Mouse (Mus musculus): Measurements from ENCODE around the gene Rsl1. TPM values are rescaled to one million over a fixed set of nuclear protein-coding genes. Genes with fewer than 3 reads are reported as not detected.

The Rsl1 gene
- total and polyA plus RNA-seq, 3 experiments, result 0.12 TPM; not detected in 2

DNA sequence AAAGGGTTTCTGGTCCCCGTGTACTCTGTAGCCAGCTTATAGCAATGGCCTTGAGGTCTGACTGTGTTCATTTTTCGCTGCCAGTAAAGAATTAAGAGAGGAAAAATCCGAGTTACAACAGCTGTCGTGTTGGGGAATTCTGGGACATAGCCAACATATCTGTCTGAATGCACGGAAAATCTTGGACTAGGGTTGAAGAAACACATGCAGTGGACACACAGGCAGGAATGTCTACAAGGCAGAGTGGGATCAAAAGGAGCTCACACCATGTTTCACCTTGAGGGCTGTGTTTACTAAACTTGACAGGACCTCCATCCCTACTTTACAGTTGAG is 707 bp downstream of the Rsl1 start:
- no peak for DNase-seq (ENCODE audit: low read depth, low spot score)
- Histone ChIP-seq H3K9ac (ENCODE audit: control insufficient read depth, low read depth, low read length, poor library complexity, severe bottlenecking) (no peak overlapping the region), H3K4me3 (ENCODE audit: control insufficient read depth in 1 of 2, insufficient read depth in 1 of 2, low read depth in 2 of 2, low read length in 2 of 2) (no peak overlapping the region), H3K27me3 (ENCODE audit: control insufficient read depth in 1 of 2, insufficient read depth in 2 of 2, low read length in 2 of 2) (no peaks in the 10 kb centered on the region), H3K36me3 (ENCODE audit: control insufficient read depth in 1 of 2, insufficient read depth in 2 of 2, low read length in 2 of 2) (no peaks in the 10 kb centered on the region), H3K9me3 (replicated peaks; ENCODE audit: insufficient read depth, low read length) (no peaks in the 10 kb centered on the region), H3K79me2 (ENCODE audit: control insufficient read depth, insufficient read depth, low read length, poor library complexity) (no peaks in the 10 kb centered on the region), H3K4me1 (ENCODE audit: control insufficient read depth in 1 of 2, insufficient read depth in 2 of 2, low read length in 2 of 2) (no peaks in the 10 kb centered on the region), H3K27ac (ENCODE audit: control insufficient read depth, low read depth, low read length) (no peak overlapping the region)
- TF ChIP-seq SMC3 (IDR thresholded peaks at IDR 0.05; ENCODE audit: low read depth, low read length) (no peak), POLR2AphosphoS2 (IDR thresholded peaks at IDR 0.05; ENCODE audit: low read length) (no peak), GATA1 (IDR thresholded peaks at IDR 0.05; ENCODE audit: low read depth, low read length) (no peak), ELF1 (IDR thresholded peaks at IDR 0.05; ENCODE audit: low read depth, low read length) (no peak)

DNA sequence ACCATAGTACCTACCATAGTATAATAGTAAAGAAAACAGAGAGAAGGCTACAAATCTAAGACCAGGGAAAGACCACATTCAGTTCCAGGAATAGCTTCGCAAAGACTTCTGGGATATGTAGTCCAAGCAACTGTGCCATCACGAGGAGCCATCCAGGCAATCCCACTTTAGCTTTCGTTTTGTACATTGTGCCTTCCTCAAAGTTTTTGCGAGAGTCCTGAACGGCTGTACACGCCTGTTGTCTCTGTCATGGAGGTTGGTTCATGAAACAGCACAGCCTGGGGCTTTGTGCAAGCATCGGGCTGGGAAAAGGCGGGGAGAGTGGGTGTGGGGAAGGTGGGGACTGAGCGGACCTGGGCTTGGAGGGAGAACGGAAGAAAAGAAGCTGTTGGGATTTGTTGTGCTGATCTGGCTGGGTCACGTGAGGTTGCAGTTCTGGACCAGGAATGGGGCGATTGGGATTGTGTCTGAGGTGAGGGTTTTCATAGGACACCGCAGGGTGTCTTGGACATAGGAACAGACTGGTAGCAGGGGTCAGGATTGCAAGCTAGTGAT is 21.4 kb downstream of the Rsl1 start, which contains the start of gene Zfp455:
Zfp455 (plus strand) TSS at position 167 of the 555 bp plus-strand sequence.
- no peaks in the 10 kb centered on the region for H3K9me3 ChIP-seq (replicated peaks; ENCODE audit: insufficient read depth, low read length)
- no peak within 1 kb of the TSS for H3K27ac ChIP-seq (ENCODE audit: control insufficient read depth, low read depth, low read length)
- H3K79me2 ChIP-seq (ENCODE audit: control insufficient read depth, insufficient read depth, low read length, poor library complexity), result no peaks in the 10 kb centered on the region
- H3K36me3 ChIP-seq (ENCODE audit: control insufficient read depth in 1 of 2, insufficient read depth in 2 of 2, low read length in 2 of 2), result no peaks in the 10 kb centered on the region
- peaks cover 0 to 4% of the 10 kb centered on the region in 2 experiments; a peak in 1 of 4 replicates for H3K4me1 ChIP-seq (ENCODE audit: control insufficient read depth in 1 of 2, insufficient read depth in 2 of 2, low read length in 2 of 2)
- peak; percentile 83 for DNase-seq (ENCODE audit: low read depth, low spot score)
- H3K27me3 ChIP-seq (ENCODE audit: control insufficient read depth in 1 of 2, insufficient read depth in 2 of 2, low read length in 2 of 2), result no peaks in the 10 kb centered on the region
- peak within 1 kb of the TSS; percentile 56 to 74 for H3K4me3 ChIP-seq (ENCODE audit: control insufficient read depth in 1 of 2, insufficient read depth in 1 of 2, low read depth in 2 of 2, low read length in 2 of 2)
- peak within 1 kb of the TSS; percentile 56 for H3K9ac ChIP-seq (ENCODE audit: control insufficient read depth, low read depth, low read length, poor library complexity, severe bottlenecking)
- TF ChIP-seq JUND (IDR thresholded peaks at IDR 0.05; ENCODE audit: low read depth, low read length), result no peak
- 0 out of 4 replicates have a peak, but pooled peaks of 1 of the 2 experiments have one; percentile 29 for TF ChIP-seq POLR2A (IDR thresholded peaks at IDR 0.05; ENCODE audit: control insufficient read depth in 1 of 2, insufficient read depth in 1 of 2, low read depth in 1 of 2, low read length in 2 of 2, poor library complexity in 1 of 2)
- no peak for TF ChIP-seq CTCF (IDR thresholded peaks at IDR 0.05 in 2 of 3, conservative IDR thresholded peaks at IDR 0.05 in 1 of 3; ENCODE audit: control insufficient read depth in 1 of 3, insufficient read depth in 1 of 3, low read depth in 2 of 3, low read length in 3 of 3, poor library complexity in 1 of 3, severe bottlenecking in 1 of 3)
- no peak for TF ChIP-seq MYB (IDR thresholded peaks at IDR 0.05; ENCODE audit: low read depth, low read length)
- TF ChIP-seq USF1 (IDR thresholded peaks at IDR 0.05; ENCODE audit: low read depth, low read length), result peak; percentile 85
- TF ChIP-seq HCFC1 (IDR thresholded peaks at IDR 0.05; ENCODE audit: low read depth, low read length), result peak; percentile 90
- no peak for TF ChIP-seq ZKSCAN1 (IDR thresholded peaks at IDR 0.05; ENCODE audit: low read depth, low read length)
- TF ChIP-seq MEF2A (IDR thresholded peaks at IDR 0.05; ENCODE audit: extremely low read depth, insufficient replicate concordance, low read depth, low read length, poor library complexity, severe bottlenecking), result no peak
- TF ChIP-seq ZNF384 (IDR thresholded peaks at IDR 0.05; ENCODE audit: low read depth, low read length), result no peak
- TF ChIP-seq TCF12 (IDR thresholded peaks at IDR 0.05; ENCODE audit: low read depth, low read length), result no peak
- no peak for TF ChIP-seq EP300 (IDR thresholded peaks at IDR 0.05; ENCODE audit: low read depth in 1 of 2, low read length in 2 of 2)
- TF ChIP-seq UBTF (IDR thresholded peaks at IDR 0.05; ENCODE audit: borderline replicate concordance, insufficient read depth, low read depth, low read length), result no peak
- TF ChIP-seq MXI1 (IDR thresholded peaks at IDR 0.05; ENCODE audit: low read depth, low read length), result no peak
- TF ChIP-seq MAZ (IDR thresholded peaks at IDR 0.05; ENCODE audit: low read depth, low read length), result no peak
- TF ChIP-seq KAT2A (conservative IDR thresholded peaks at IDR 0.05; ENCODE audit: low read depth, low read length), result peak; percentile 59; the same call in 1 of the 2 replicates
- no peak for TF ChIP-seq NRF1 (IDR thresholded peaks at IDR 0.05; ENCODE audit: insufficient read depth, low read depth, low read length, poor library complexity, severe bottlenecking)
- no peak; the same call in 1 of the 2 replicates for TF ChIP-seq ETS1 (IDR thresholded peaks at IDR 0.05; ENCODE audit: low read depth, low read length)
- TF ChIP-seq USF2 (IDR thresholded peaks at IDR 0.05; ENCODE audit: borderline replicate concordance in 1 of 2, insufficient read depth in 1 of 2, low read depth in 1 of 2, low read length in 2 of 2), result peak in 1 of 2 experiments; percentile 29; a peak in 1 of 4 replicates
- TF ChIP-seq ZMIZ1 (IDR thresholded peaks at IDR 0.05; ENCODE audit: low read depth, low read length), result no peak
- TF ChIP-seq CHD2 (IDR thresholded peaks at IDR 0.05; ENCODE audit: low read length), result peak; percentile 87
- no peak for TF ChIP-seq RAD21 (IDR thresholded peaks at IDR 0.05; ENCODE audit: low read depth, low read length)
- TF ChIP-seq GATA1 (IDR thresholded peaks at IDR 0.05; ENCODE audit: low read depth, low read length), result no peak
- TF ChIP-seq ELF1 (IDR thresholded peaks at IDR 0.05; ENCODE audit: low read depth, low read length), result peak; percentile 49; the same call in 1 of the 2 replicates
- TF ChIP-seq ZC3H11A (IDR thresholded peaks at IDR 0.05; ENCODE audit: low read depth, low read length), result no peak
- no peak for TF ChIP-seq GABPA (IDR thresholded peaks at IDR 0.05; ENCODE audit: low read depth, low read length)
- no peak for TF ChIP-seq POLR2AphosphoS2 (IDR thresholded peaks at IDR 0.05; ENCODE audit: low read length)
- TF ChIP-seq TAL1 (IDR thresholded peaks at IDR 0.05; ENCODE audit: low read length), result no peak
- TF ChIP-seq NELFE (IDR thresholded peaks at IDR 0.05; ENCODE audit: low read depth, low read length), result no peak
- no peak for TF ChIP-seq MAFK (IDR thresholded peaks at IDR 0.05; ENCODE audit: borderline replicate concordance, low read depth, low read length)
- TF ChIP-seq RCOR1 (IDR thresholded peaks at IDR 0.05; ENCODE audit: low read depth, low read length), result no peak

All from MEL (cell line).